Mouse (Mus musculus): ENCODE measurements at regions not wholly inside any gene's neighbourhood (a gene's known extent, or its start where the extent isn't known, plus 50 kb on each side); places are given as distances from the start of the nearest gene placed in this dataset.
"Not testable (repeated sequence)": the region's sequence is repeated elsewhere in the genome, so short reads cannot be mapped to it uniquely, and the experiment has no call there.

- DNase-seq, result no peak
Measured at GRCm38 (mm10) chr3:40211793-40212192, 319.3 kb upstream of the Intu start.

GRCm38 (mm10) chr3:40226772-40227171 is 304.3 kb upstream of the Intu start:
- DNase-seq, result no peak

GRCm38 (mm10) chr3:40243499-40244101 is 287.5 kb upstream of the Intu start:
- no peak for DNase-seq

- no peak for DNase-seq
Measured at GRCm38 (mm10) chr3:40254376-40254775, 276.7 kb upstream of the Intu start.

- DNase-seq, result no peak
Measured at GRCm38 (mm10) chr3:40262536-40262935, 268.6 kb upstream of the Intu start.

- no peak for DNase-seq
Measured at GRCm38 (mm10) chr3:40267514-40267913, 263.6 kb upstream of the Intu start.

GRCm38 (mm10) chr3:40282926-40283325 is 248.2 kb upstream of the Intu start:
- DNase-seq, result no peak

- DNase-seq, result no peak
Measured at GRCm38 (mm10) chr3:40286959-40287710, 244.0 kb upstream of the Intu start.

- no peak for DNase-seq
Measured at GRCm38 (mm10) chr3:40297120-40297519, 234.0 kb upstream of the Intu start.

- DNase-seq, result no peak
Measured at GRCm38 (mm10) chr3:40320319-40320718, 210.8 kb upstream of the Intu start.

GRCm38 (mm10) chr3:40325872-40326803 is 204.9 kb upstream of the Intu start:
- DNase-seq, result no peak

GRCm38 (mm10) chr3:40339492-40340030 is 191.5 kb upstream of the Intu start:
- no peak for DNase-seq

- DNase-seq, result no peak
Measured at GRCm38 (mm10) chr3:40355103-40355502, 176.0 kb upstream of the Intu start.

- DNase-seq, result no peak
Measured at GRCm38 (mm10) chr3:40368421-40368820, 162.7 kb upstream of the Intu start.

- no peak for DNase-seq
Measured at GRCm38 (mm10) chr3:40371411-40371810, 159.7 kb upstream of the Intu start.

- not testable (repeated sequence) for DNase-seq
Measured at GRCm38 (mm10) chr3:40376220-40376619, 154.9 kb upstream of the Intu start.

- no peak for DNase-seq
Measured at GRCm38 (mm10) chr3:40377416-40377815, 153.7 kb upstream of the Intu start.

- DNase-seq, result no peak
Measured at GRCm38 (mm10) chr3:40379063-40379462, 152.0 kb upstream of the Intu start.

- peak; percentile 22 for DNase-seq
Measured at GRCm38 (mm10) chr3:40391631-40392030, 139.5 kb upstream of the Intu start.

- no peak for DNase-seq
Measured at GRCm38 (mm10) chr3:40398184-40398583, 132.9 kb upstream of the Intu start.

- DNase-seq, result no peak
Measured at GRCm38 (mm10) chr3:40403402-40403801, 127.7 kb upstream of the Intu start.

GRCm38 (mm10) chr3:40405095-40405948 is 125.8 kb upstream of the Intu start:
- DNase-seq, result no peak

- no peak for DNase-seq
Measured at GRCm38 (mm10) chr3:40405949-40406236, 125.2 kb upstream of the Intu start.

All from thymus, postnatal 25 days (tissue).